Mouse (Mus musculus): ENCODE results near the gene Tmem237. TPM values are rescaled to one million over a fixed set of nuclear protein-coding genes. Genes with fewer than 3 reads are reported as not detected.

Tmem237 gene
- 3.0 TPM for total RNA-seq (2023)

GRCm38 (mm10) chr1:59119720-59120457 lies at the start of gene Tmem237:
Tmem237 (minus strand) TSS chr1:59120408.

GRCm38 (mm10) chr1:59163030-59163461 lies 42.8 kb upstream of the Tmem237 start, which contains the start of gene Mpp4:
Mpp4 (minus strand) TSS chr1:59163389.

GRCm38 (mm10) chr1:59094705-59095104 lies 25.5 kb downstream of the Tmem237 start, which contains the start of gene C2cd6:
C2cd6 (minus strand) TSS chr1:59094900.

Other genes starting within 250 kb of the Tmem237 start
- gene Trak2, start 147.0 kb downstream of the Tmem237 start, total RNA-seq (2023): 78.5 TPM
- gene Stradb, start 146.9 kb downstream of the Tmem237 start, total RNA-seq (2023): 9.1 TPM
- not detected for gene C2cd6, start 25.5 kb downstream of the Tmem237 start, total RNA-seq (2023)
- gene Mpp4, start 43.0 kb upstream of the Tmem237 start, total RNA-seq (2023): 0.70 TPM
- gene Als2, start 116.8 kb upstream of the Tmem237 start, total RNA-seq (2023): 16.1 TPM
- gene Cdk15, start 136.5 kb upstream of the Tmem237 start, total RNA-seq (2023): not detected